10 mouse cellular contexts compared by ENCODE assay signal in the genomic region with DNA sequence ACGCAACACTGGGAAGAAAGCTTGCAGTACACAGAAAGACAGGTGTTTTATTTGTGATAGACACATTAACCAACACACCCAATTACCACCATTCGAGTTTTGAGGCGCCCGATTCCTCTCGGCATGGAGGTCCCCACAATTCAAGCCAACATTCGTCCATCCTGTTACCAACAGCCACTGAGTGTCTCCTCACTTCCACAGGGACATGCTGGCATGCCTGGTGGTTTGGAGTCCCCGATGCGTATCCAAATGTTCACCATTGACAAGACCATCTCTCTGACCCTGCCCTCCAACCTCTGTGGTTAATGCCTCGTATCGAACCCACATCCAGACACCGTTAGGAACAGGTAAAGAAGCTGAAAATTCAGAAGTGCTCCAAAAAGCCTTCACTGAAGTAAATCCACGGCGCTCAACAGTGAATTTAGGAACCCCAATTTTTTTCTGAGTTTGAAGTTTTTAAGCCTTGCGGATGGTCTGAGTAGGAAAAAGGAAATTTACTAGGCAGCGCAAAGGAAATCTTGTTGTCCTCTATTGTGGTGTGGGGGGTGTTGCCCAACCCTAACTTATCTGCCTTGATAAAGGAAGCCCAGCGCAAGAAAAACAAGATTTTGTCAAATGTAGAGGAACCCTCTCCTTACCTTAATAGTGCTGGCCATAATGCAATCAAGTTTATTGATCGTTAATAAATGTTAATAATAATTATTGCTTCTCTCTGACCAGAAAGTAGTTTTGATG.
DNase-seq lines count a peak whose midpoint lies in the region; ATAC-seq and TF ChIP-seq lines count a peak whose summit lies in the region.
"Had no signal": no experiment of that assay in that cellular context is flagged by ENCODE, and none has a peak within 500 bp of the region (broad histone marks: within the 10 kb centered on the region; RNA-seq: fewer than 3 reads in every experiment).

No protein-coding gene starts in this region.

- WGBS in heart, adult 2 months: 46% methylated on average over 17 of the region's 17 CpGs
- WGBS in lung, embryonic 16.5 days: 69% methylated on average over 17 of the region's 17 CpGs
- WGBS in intestine, embryonic 16.5 days: 83% methylated on average over 17 of the region's 17 CpGs

- peak in 1 of 2 experiments; percentile 25 for DNase-seq in heart, adult 2 months
- DNase-seq in heart, postnatal 10 days: no peak
- no peak for DNase-seq in lung, adult 18-20 months
- DNase-seq in splenic B cell, adult 2 months (ENCODE audit: low read depth, low spot score): peak; percentile 31
- DNase-seq in left cerebral cortex, postnatal 36 days (ENCODE audit: low spot score in 2 of 2): no peak
- no peak for DNase-seq in right cerebral cortex, postnatal 36 days (ENCODE audit: low spot score in 2 of 2)
- DNase-seq: right cerebral cortex, adult 18-20 months had no signal

- no peak for TF ChIP-seq POLR2A in heart, adult 2 months (IDR thresholded peaks at IDR 0.05; ENCODE audit: insufficient read depth, low read depth, low read length)

- TF ChIP-seq CTCF in heart, adult 2 months (IDR thresholded peaks at IDR 0.05): no peak

- TF ChIP-seq EP300 in heart, adult 2 months (IDR thresholded peaks at IDR 0.05; ENCODE audit: insufficient read depth, low read depth, low read length): no peak

- H3K9ac ChIP-seq in heart, adult 2 months (ENCODE audit: low read depth, low read length): peak overlapping the region; percentile 84
- H3K9ac ChIP-seq in lung, embryonic 16.5 days (ENCODE audit: low read length): peak overlapping the region; percentile 29
- H3K9ac ChIP-seq in intestine, embryonic 16.5 days (ENCODE audit: low read depth, low read length): no peak overlapping the region

- no peaks in the 10 kb centered on the region for H3K27me3 ChIP-seq in heart, adult 2 months (ENCODE audit: control insufficient read depth, insufficient read depth, low read length)
- H3K27me3 ChIP-seq in lung, embryonic 16.5 days (ENCODE audit: control insufficient read depth, insufficient read depth, low read depth, low read length): no peaks in the 10 kb centered on the region
- H3K27me3 ChIP-seq in intestine, embryonic 16.5 days (replicated peaks; ENCODE audit: control insufficient read depth, insufficient read depth, low read length): no peaks in the 10 kb centered on the region
- H3K27me3 ChIP-seq in splenic B cell, adult 2 months (ENCODE audit: control insufficient read depth, insufficient read depth, low read length, poor library complexity, severe bottlenecking): 0 out of 2 replicates have a peak, but pooled peaks cover 3% of the 10 kb centered on the region
- H3K27me3 ChIP-seq: CH12.LX had no signal

- no peaks in the 10 kb centered on the region for H3K9me3 ChIP-seq in lung, embryonic 16.5 days (ENCODE audit: control insufficient read depth, low read length)
- H3K9me3 ChIP-seq in intestine, embryonic 16.5 days (ENCODE audit: control insufficient read depth, low read length): no peaks in the 10 kb centered on the region

- no peak for ATAC-seq in lung, embryonic 16.5 days (ENCODE audit: low read depth)
- no peak for ATAC-seq in intestine, embryonic 16.5 days

- H3K4me2 ChIP-seq in lung, embryonic 16.5 days (ENCODE audit: low read depth, low read length): no peak overlapping the region
- no peak overlapping the region for H3K4me2 ChIP-seq in intestine, embryonic 16.5 days (ENCODE audit: low read depth, low read length)

- peak overlapping the region; percentile 98 for H3K27ac ChIP-seq in heart, adult 2 months
- H3K27ac ChIP-seq in lung, embryonic 16.5 days (ENCODE audit: low read length): peak overlapping the region; percentile 74
- H3K27ac ChIP-seq in intestine, embryonic 16.5 days (ENCODE audit: low read length): no peak overlapping the region

- H3K4me3 ChIP-seq in heart, adult 2 months: peak overlapping the region; percentile 63
- peak overlapping the region; percentile 44 for H3K4me3 ChIP-seq in lung, embryonic 16.5 days (ENCODE audit: low read length)
- H3K4me3 ChIP-seq in intestine, embryonic 16.5 days (ENCODE audit: low read length): peak overlapping the region; percentile 21

- intact Hi-C loops in heart, adult 2 months (cut with DNase I): loop anchor here (1.0 to 2.0 kb wide), 2 partner anchors 19 to 56 kb away; no protein-coding TSS in a partner anchor
- intact Hi-C loops in heart, postnatal 10 days (cut with DNase I): loop anchor here (2.0 to 5.0 kb wide), 2 partner anchors 106 to 244 kb away; a partner anchor contains a TSS
- intact Hi-C loops in left cerebral cortex, postnatal 36 days (cut with DNase I): no loop called here

- peaks cover 10% of the 10 kb centered on the region for H3K4me1 ChIP-seq in heart, adult 2 months (ENCODE audit: control insufficient read depth, insufficient read depth, low read length)
- H3K4me1 ChIP-seq in lung, embryonic 16.5 days (replicated peaks; ENCODE audit: control insufficient read depth, insufficient read depth, low read length): peaks cover 2% of the 10 kb centered on the region; the same call in 1 of the 2 replicates
- no peaks in the 10 kb centered on the region for H3K4me1 ChIP-seq in intestine, embryonic 16.5 days (ENCODE audit: control insufficient read depth, insufficient read depth, low read length)

- H3K79me2 ChIP-seq in heart, adult 2 months (replicated peaks; ENCODE audit: control insufficient read depth, insufficient read depth, low read length): peaks cover 3% of the 10 kb centered on the region; the same call in 1 of the 2 replicates

- H3K36me3 ChIP-seq in heart, adult 2 months (ENCODE audit: control insufficient read depth, insufficient read depth, low read length): no peaks in the 10 kb centered on the region
- no peaks in the 10 kb centered on the region for H3K36me3 ChIP-seq in lung, embryonic 16.5 days (ENCODE audit: control insufficient read depth, insufficient read depth, low read length)
- no peaks in the 10 kb centered on the region for H3K36me3 ChIP-seq in intestine, embryonic 16.5 days (ENCODE audit: control insufficient read depth, insufficient read depth, low read length)
- no peaks in the 10 kb centered on the region for H3K36me3 ChIP-seq in splenic B cell, adult 2 months (ENCODE audit: control insufficient read depth, insufficient read depth, low read length, poor library complexity, severe bottlenecking)
